Mouse (Mus musculus) cerebellum, postnatal 14 days (tissue): Measurements from ENCODE around the gene Olfr569.
A peak's percentile ranks its signal among the peaks of the same experiment; 100 is the strongest.

Source experiments
- DNase-seq, 2 experiments: peaks; one replicate each; pipeline ENCODE4 v3.0.0; 2021; ENCODE audit warnings: mixed read lengths in 2 of 2

Gene Olfr569

GRCm38 (mm10) chr7:102890782-102891181, at the start of gene Olfr569:
Olfr569 (minus strand) TSS chr7:102890882.
- no peak for DNase-seq

DNA sequence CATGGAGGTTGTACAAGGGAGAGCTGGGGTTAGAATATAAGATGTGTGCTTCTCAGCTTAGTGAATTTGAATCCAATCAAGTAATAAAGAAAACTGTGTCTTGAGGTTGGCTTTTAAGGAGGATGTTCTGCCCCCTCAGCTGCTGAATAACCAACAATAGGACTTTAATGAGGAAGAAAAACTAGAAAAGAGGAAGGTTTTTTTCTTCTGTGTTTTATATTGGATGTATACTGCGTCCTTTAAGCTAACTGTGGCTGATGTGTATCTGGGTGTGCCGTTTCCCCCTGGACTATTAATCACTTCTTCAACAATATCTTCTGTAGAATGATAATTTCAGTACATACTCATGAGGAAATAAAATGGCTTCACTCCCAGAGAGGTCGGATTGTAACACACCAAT, 36.4 kb upstream of the Olfr569 start:
- DNase-seq: no peak

DNA sequence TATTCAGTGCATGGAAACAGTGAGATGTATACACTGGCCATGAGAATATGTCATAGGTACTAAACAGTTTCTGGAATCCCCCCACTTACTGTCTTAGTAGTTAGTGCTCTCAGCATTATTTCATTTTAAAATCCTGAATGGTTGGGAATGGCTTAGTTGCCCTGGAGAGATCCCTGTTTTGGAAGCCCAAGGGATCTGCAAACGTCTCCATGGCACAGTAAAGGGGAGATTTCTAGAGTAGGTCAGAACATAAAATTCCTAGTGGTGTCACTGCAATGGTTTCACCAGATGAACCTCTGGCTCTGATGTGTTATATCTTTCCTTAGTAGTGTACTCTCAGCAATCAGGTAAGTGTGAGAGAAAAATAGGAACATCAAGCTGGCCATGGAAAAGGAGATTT, 33.4 kb upstream of the Olfr569 start, which contains the start of gene Olfr572:
TSS of gene Olfr572 (plus strand) at position 301 of the 400 bp plus-strand sequence.
- no peak for DNase-seq

- DNase-seq: peak; percentile 67 to 69
Observed at GRCm38 (mm10) chr7:102919632-102920031, 28.9 kb upstream of the Olfr569 start.

DNA sequence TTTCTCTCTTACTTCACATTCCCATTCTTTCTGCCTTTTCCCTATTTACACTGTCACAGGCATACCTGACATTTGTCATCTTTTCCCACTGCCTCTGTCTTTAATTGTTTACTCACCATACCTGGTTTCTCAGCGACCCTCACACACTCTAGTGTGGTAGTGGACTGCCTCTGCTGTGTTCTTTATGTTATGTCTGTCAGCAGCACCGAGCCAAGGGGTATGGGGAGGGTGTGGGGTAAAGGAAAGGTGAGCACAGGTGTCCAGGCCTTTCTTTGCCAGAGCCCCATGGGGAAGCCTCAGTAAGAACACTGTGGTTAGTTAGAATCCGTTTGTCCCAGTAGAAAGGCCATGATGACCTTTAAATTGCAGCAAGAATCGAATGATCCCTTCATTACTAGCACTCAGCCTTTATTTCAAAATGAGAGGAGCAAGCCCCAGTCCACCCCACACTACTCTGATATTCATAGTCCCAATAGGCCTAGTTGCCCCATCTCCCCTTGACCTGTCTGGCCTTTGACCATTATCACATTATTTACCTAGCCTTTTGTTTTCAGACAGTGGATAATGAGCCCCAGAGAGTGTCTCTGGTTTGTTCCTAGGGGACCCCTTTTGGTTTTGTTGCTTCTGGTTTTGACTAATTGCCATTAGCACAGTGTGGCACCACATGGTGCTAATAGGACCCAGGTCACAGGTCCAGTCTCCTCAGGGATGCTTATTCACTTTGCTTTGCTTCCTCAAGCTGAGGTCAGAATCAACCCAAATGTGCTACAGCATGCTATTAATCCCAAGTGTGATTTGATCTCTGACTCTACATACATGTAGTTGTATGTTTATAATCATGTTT, 26.6 kb upstream of the Olfr569 start, which contains the start of gene Olfr571:
TSS of gene Olfr571 (minus strand) at position 505 of the 844 bp plus-strand sequence.
- DNase-seq: no peak

- DNase-seq: no peak
Observed at GRCm38 (mm10) chr7:102916405-102916804, 25.7 kb upstream of the Olfr569 start.

DNA sequence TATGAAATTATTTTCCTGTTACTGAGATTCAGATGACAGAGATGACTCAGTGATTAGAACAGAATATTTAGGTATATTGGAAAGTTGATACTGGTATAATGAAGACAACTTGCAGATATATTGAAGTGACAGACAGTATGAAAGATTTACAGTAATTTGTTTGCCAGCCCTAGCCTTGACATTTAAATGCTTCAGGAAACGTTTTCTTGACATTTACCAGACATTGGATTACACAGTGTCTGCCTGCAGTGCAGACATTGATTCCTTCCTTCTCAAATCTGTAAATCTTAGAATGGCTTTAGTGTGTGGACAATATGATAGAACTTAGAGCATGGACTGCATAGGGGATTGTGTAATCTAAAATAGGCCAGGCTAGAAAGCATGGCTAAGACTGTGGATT, 24.6 kb upstream of the Olfr569 start:
- no peak for DNase-seq

DNA sequence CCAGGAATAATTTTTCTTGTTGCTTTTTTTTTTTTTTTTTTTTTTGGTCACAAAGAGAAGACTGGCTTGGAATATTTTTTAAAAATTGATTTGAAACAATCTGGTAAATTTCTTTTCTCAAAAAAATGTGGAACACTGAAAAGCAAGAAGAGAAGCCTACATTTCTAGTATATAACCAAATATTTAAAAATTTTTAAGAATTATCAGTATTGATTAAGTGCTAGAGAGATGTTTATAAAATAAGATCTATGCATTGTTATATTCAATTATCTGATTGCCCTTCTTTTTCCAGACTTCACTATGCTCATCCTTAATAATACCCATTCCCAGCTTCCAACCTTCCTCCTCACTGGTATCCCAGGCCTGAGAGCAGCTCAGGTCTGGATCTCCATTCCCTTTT, 13.9 kb downstream of the Olfr569 start, which contains the start of gene Olfr568:
TSS of gene Olfr568 (plus strand) at position 301 of the 400 bp plus-strand sequence.
- DNase-seq: no peak

GRCm38 (mm10) chr7:102858665-102859064, 32.0 kb downstream of the Olfr569 start, which contains the start of gene Olfr566:
Olfr566 (minus strand) TSS chr7:102858765.
- DNase-seq: no peak

GRCm38 (mm10) chr7:102855807-102856206, 34.9 kb downstream of the Olfr569 start:
- no peak for DNase-seq
